Mouse (Mus musculus): ENCODE measurements at regions not wholly inside any gene's neighbourhood (a gene's known extent, or its start where the extent isn't known, plus 50 kb on each side); places are given as distances from the start of the nearest gene placed in this dataset.

- TF ChIP-seq POLR2A (IDR thresholded peaks at IDR 0.05; ENCODE audit: low read depth, low read length): no peak
- no peak for TF ChIP-seq CTCF (conservative IDR thresholded peaks at IDR 0.05; ENCODE audit: insufficient read depth, insufficient read length, low read depth, low read length)
Measured at GRCm38 (mm10) chr1:163159911-163160310, 74.4 kb upstream of the Mroh9 start.

All from kidney, adult 2 months (tissue).